Mouse (Mus musculus) subcutaneous adipose tissue, adult 2 months (tissue): ENCODE measurements around the gene Olfr53. TPM values are rescaled to one million over a fixed set of nuclear protein-coding genes. Genes with fewer than 3 reads are reported as not detected.

Source experiments
- polyA plus RNA-seq: library from polyadenylated mRNA; depleted of rRNA; stranded (reverse); fragments of >200 nt; gene quantifications from 2 replicates; pipeline ENCODE4 v1.2.3, GENCODE M21; 2012; ENCODE audit warnings: low replicate concordance; rRNA removed

The Olfr53 gene
- not detected in 2 replicates for polyA plus RNA-seq

DNA sequence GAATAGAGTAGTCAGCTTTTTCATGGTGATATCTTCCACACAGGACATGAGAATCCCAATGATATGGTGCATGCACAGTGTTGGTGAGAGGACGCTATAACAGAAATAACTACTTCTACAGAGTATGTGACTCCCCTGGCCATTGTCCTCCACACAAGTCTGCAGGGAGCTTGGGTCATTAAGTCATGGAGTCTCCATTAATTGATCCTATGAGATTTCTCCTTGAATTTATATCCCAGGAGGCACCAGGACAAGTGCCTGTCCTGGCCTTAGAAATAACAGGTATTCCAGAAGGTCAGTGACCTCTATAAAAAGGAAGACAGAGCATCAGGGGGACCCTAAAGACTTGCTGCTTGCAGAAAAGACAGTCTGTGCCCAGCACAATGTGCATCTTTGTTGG, at the start of gene Olfr53:
TSS of gene Olfr53 (plus strand) at position 301 of the 400 bp plus-strand sequence.

GRCm38 (mm10) chr7:140600969-140601368, 45.3 kb upstream of the Olfr53 start, which contains the start of gene Olfr46:
TSS of gene Olfr46 (plus strand) at chr7:140601269.

GRCm38 (mm10) chr7:140628670-140629069, 17.6 kb upstream of the Olfr53 start, which contains the start of gene Olfr61:
TSS of gene Olfr61 (plus strand) at chr7:140628970.

DNA sequence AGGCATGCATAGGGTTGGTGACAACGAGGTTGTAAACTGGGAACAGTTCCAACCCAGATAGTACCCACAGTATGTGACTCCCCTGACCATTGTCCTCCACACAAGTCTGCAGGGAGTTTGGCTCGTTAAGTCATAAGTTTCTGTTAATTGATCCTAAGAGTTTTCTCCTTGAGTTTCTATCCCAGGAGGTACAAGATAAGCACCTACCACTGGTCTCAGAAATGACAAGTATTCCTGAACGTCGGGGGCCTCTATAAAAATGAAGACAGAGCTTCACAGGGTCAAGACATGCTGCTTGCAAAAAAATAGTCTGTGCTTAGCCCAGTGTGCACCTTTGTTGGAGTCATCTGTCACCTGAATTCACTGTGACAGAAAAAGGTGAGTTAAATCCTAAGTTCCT, 13.4 kb downstream of the Olfr53 start, which contains the start of gene Olfr539:
TSS of gene Olfr539 (plus strand) at position 301 of the 400 bp plus-strand sequence.

GRCm38 (mm10) chr7:140681651-140682050, 35.4 kb downstream of the Olfr53 start, which contains the start of gene Olfr45:
TSS of gene Olfr45 (plus strand) at chr7:140681951.

DNA sequence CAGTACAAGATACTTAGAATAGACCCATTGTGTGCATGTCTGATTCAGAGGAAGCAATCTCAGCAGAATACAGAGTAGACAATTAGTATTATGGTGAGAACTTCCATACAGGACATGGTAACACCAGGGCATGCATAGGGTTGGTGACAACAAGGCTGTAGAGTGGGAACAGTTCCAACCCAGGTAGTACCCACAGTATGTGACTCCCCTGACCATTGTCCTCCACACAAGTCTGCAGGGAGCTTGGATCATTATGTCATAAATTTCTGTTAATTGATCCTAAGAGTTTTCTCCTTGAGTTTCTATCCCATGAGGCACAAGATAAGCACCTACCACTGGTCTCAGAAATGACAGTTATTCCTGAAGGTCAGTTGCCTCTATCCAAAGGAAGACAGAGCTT, 50.7 kb downstream of the Olfr53 start, which contains the start of gene Olfr541:
TSS of gene Olfr541 (plus strand) at position 301 of the 400 bp plus-strand sequence.

Other genes with a start within 250 kb of the Olfr53 start
- not detected in 2 replicates for gene Olfr531, start 243.5 kb upstream of the Olfr53 start, polyA plus RNA-seq
- gene Olfr532, start 224.8 kb upstream of the Olfr53 start, polyA plus RNA-seq, result not detected in 2 replicates
- gene Olfr533, start 183.1 kb upstream of the Olfr53 start, polyA plus RNA-seq, result not detected in 2 replicates
- not detected in 2 replicates for gene Olfr535, start 162.2 kb upstream of the Olfr53 start, polyA plus RNA-seq
- not detected in 2 replicates for gene Olfr536, start 139.1 kb upstream of the Olfr53 start, polyA plus RNA-seq
- not detected in 2 replicates for gene Olfr538, start 78.6 kb upstream of the Olfr53 start, polyA plus RNA-seq
- gene Olfr46, start 45.2 kb upstream of the Olfr53 start, polyA plus RNA-seq, result not detected in 2 replicates
- not detected in 2 replicates for gene Olfr61, start 17.5 kb upstream of the Olfr53 start, polyA plus RNA-seq
- gene Olfr539, start 13.5 kb downstream of the Olfr53 start, polyA plus RNA-seq, result not detected in 2 replicates
- not detected in 2 replicates for gene Olfr45, start 35.5 kb downstream of the Olfr53 start, polyA plus RNA-seq
- not detected in 2 replicates for gene Olfr541, start 50.8 kb downstream of the Olfr53 start, polyA plus RNA-seq
- 256 and 502 TPM in 2 replicates for gene Cyp2e1, start 117.3 kb downstream of the Olfr53 start, polyA plus RNA-seq
- gene Syce1, start 141.4 kb downstream of the Olfr53 start, polyA plus RNA-seq, result 0.07 and 0.33 TPM in 2 replicates
- 0.15 TPM in 1 of 2 replicates, not detected in the other for gene Zfp941, start 175.7 kb downstream of the Olfr53 start, polyA plus RNA-seq
- 14.2 TPM in 1 of 2 replicates, not detected in the other for gene Urah, start 188.6 kb downstream of the Olfr53 start, polyA plus RNA-seq
- gene Scgb1c1, start 199.1 kb downstream of the Olfr53 start, polyA plus RNA-seq, result not detected in 2 replicates
- gene Odf3, start 201.4 kb downstream of the Olfr53 start, polyA plus RNA-seq, result 0.11 TPM in 1 of 2 replicates, not detected in the other
- gene Gm45785, start 209.9 kb downstream of the Olfr53 start, polyA plus RNA-seq, result not detected in 2 replicates
- 114 and 143 TPM in 2 replicates for gene Ric8a, start 210.5 kb downstream of the Olfr53 start, polyA plus RNA-seq
- gene Bet1l, start 211.1 kb downstream of the Olfr53 start, polyA plus RNA-seq, result 37.8 and 39.1 TPM in 2 replicates
- gene Psmd13, start 235.5 kb downstream of the Olfr53 start, polyA plus RNA-seq, result 76.9 and 91.8 TPM in 2 replicates
- gene Sirt3, start 235.9 kb downstream of the Olfr53 start, polyA plus RNA-seq, result 30.7 and 38.8 TPM in 2 replicates